In genomic region chr1:80018391-80019065, GRCm38 (mm10) we compare ENCODE assay signal across 11 mouse cellular contexts.
DNase-seq lines count a peak whose midpoint lies in the region; ATAC-seq and TF ChIP-seq lines count a peak whose summit lies in the region.
"Had no signal": no experiment of that assay in that cellular context is flagged by ENCODE, and none has a peak within 500 bp of the region (broad histone marks: within the 10 kb centered on the region; RNA-seq: fewer than 3 reads in every experiment).

No protein-coding gene starts in this region.

- H3K9ac ChIP-seq in forebrain, postnatal 0 days: no peak overlapping the region

- TF ChIP-seq CTCF in forebrain, postnatal 0 days (IDR thresholded peaks at IDR 0.05; ENCODE audit: low read depth): no peak

- H3K36me3 ChIP-seq in forebrain, postnatal 0 days (ENCODE audit: insufficient read depth): no peaks in the 10 kb centered on the region

- H3K4me3 ChIP-seq in forebrain, postnatal 0 days (ENCODE audit: low read depth, low read length): no peak overlapping the region

- ATAC-seq in forebrain, postnatal 0 days: no peak
- ATAC-seq: forebrain, embryonic 16.5 days had no signal

- H3K4me2 ChIP-seq in forebrain, postnatal 0 days (ENCODE audit: low read depth): no peak overlapping the region

- no peak overlapping the region for H3K27ac ChIP-seq in forebrain, postnatal 0 days (ENCODE audit: low read depth, low read length)

- H3K4me1 ChIP-seq in forebrain, postnatal 0 days (ENCODE audit: insufficient read depth): no peaks in the 10 kb centered on the region

- peak; percentile 22 for DNase-seq in adrenal gland, adult 2 months
- no peak for DNase-seq in adrenal gland, postnatal 25 days
- peak; percentile 58 for DNase-seq in urinary bladder, postnatal 14 days (ENCODE audit: low spot score)
- no peak for DNase-seq in urinary bladder, adult 2 months (ENCODE audit: low spot score)
- peak; percentile 77 to 82 for DNase-seq in kidney, postnatal 4 days
- DNase-seq in forebrain, postnatal 0 days: no peak
- no peak for DNase-seq in cerebellum, adult 9-11 months
- DNase-seq in embryo, embryonic 11 days: no peak
- DNase-seq: cerebellum, adult 18-20 months; thymus, postnatal 25 days had no signal

- 82% methylated on average over 11 of the region's 11 CpGs for WGBS in forebrain, postnatal 0 days

- H3K9me3 ChIP-seq in forebrain, postnatal 0 days (ENCODE audit: low read length): no peaks in the 10 kb centered on the region

- H3K27me3 ChIP-seq in forebrain, postnatal 0 days (ENCODE audit: insufficient read depth, low read length): no peaks in the 10 kb centered on the region

Comparison
In these comparisons a context has a peak if more than half of its experiments do, and no peak if none do; other contexts are left out.
1. DNase-seq: peak in adrenal gland, adult 2 months (single experiment), urinary bladder, postnatal 14 days (single experiment) and kidney, postnatal 4 days (2 of 2); none in adrenal gland, postnatal 25 days (single experiment), urinary bladder, adult 2 months (single experiment), forebrain, postnatal 0 days (single experiment), cerebellum, adult 9-11 months (single experiment) and embryo, embryonic 11 days (single experiment).